Mouse (Mus musculus): ENCODE measurements around the gene Cytl1. TPM values are rescaled to one million over a fixed set of nuclear protein-coding genes. Genes with fewer than 3 reads are reported as not detected.

Gene Cytl1
- polyA plus RNA-seq, 1 experiment from 2014 or later = 1.2 TPM

Other genes starting within 250 kb of the Cytl1 start
- 39.6 and 45.3 TPM in 2 replicates for gene Stk32b, start 18.3 kb upstream of the Cytl1 start, polyA plus RNA-seq (2014; fragmentation: Nextera tagmentation; extraction: Ambion mirVana)
- gene Msx1, start 89.1 kb downstream of the Cytl1 start, polyA plus RNA-seq (2014; fragmentation: Nextera tagmentation; extraction: Ambion mirVana) = 25.4 and 37.4 TPM in 2 replicates